Mouse (Mus musculus): ENCODE results near the gene Zfp335. TPM values are rescaled to one million over a fixed set of nuclear protein-coding genes. Genes with fewer than 3 reads are reported as not detected.

Gene Zfp335
- total RNA-seq (2021) = 1 to 10 TPM; 8.2 to 9.2 TPM
- long read RNA-seq, experiment 1, partial matches to known transcripts = 2 of 5 reads
- long read RNA-seq, experiment 1, other reads (novel, unspliced or antisense) = 3 of 5 reads
- long read RNA-seq, experiment 2, partial matches to known transcripts = 0 of 1 reads
- long read RNA-seq, experiment 2, other reads (novel, unspliced or antisense) = 1 of 1 reads

DNA sequence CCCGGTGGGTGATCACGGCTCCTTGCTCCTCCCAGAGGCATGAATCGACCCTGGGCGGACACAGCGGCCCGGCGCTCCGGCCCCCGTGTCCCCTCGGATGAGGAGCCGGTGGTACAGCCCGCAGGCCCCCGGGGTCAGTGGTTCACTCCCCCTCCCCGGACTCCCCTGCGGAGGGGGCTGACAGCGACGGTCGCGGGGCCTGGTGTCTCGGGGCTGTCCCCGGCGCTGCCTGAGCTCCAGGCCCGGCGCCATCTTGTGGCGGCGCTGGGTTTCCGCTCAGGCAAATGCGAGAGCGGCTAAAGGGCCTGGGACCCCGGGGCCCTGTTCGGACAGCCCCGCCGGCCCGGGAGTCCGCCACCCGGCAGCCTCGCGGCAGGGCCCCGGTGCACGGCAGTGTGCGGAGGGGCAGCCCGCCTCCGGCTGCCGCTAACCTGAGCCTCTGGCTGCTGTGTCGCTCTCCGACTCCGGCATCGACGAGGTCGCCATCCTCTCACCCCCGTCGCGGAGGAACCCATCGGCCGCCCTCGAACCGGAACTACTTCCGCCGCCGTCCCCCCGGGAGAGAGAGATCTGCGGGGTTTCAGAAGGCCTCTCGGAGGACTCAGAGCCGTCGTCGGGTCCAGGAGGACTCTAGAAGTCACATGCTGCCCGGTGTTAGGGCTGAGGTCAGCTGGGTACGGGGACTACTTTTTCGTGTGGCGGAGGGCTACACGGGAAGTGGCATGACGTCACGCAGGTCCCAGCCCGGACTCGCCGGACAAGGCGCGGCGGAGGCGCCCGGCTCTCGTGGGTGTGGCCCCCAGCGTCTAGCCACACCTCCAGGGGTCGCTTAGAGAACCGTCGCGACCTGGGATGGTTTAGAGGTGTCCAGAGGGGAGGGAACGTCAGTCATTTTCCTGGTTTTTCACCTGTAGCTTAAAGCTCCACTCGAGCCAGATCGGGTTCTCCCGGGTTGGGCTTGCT lies at the start of gene Zfp335:
Zfp335 (minus strand) TSS at position 672 of the 963 bp plus-strand sequence.
- DNase-seq = peak; percentile 94

DNA sequence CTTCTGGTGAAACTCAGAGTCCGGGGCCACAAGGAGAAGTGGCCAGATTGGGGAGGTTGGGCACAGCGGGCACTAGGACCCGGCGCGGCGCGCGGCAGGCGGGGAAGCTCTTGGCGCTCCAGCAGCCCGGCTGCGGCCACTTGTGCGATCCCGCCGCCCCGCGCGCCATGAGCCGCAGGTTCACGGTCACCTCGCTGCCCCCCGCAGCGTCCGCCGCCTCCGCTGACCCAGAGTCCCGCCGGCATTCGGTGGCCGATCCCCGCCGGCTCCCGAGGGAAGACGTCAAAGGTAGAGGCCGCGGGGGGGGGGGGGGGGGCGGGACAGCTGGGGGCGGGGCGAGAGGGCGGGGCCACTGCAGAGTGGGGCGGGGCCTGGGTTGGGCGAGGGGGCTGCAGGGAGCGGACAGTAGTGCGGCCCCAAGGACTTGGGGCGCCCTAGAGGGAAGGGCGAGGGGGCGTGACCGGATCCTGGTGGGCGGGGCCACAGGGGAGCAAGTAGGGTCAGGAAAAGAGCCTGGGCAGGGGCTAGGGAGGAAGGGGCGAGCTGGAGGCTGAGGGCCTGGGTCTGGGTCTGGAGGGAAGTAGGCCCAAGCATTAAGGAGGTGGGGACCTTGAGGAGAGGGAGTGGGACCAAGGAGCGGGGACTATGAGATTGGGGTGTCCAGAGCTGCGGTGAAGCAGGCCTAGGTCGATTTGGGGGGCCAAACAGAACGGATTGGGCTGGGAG lies 49.3 kb upstream of the Zfp335 start, which contains the start of gene Slc12a5:
Slc12a5 (plus strand) TSS at position 87 of the 726 bp plus-strand sequence.
- no peak for DNase-seq

DNA sequence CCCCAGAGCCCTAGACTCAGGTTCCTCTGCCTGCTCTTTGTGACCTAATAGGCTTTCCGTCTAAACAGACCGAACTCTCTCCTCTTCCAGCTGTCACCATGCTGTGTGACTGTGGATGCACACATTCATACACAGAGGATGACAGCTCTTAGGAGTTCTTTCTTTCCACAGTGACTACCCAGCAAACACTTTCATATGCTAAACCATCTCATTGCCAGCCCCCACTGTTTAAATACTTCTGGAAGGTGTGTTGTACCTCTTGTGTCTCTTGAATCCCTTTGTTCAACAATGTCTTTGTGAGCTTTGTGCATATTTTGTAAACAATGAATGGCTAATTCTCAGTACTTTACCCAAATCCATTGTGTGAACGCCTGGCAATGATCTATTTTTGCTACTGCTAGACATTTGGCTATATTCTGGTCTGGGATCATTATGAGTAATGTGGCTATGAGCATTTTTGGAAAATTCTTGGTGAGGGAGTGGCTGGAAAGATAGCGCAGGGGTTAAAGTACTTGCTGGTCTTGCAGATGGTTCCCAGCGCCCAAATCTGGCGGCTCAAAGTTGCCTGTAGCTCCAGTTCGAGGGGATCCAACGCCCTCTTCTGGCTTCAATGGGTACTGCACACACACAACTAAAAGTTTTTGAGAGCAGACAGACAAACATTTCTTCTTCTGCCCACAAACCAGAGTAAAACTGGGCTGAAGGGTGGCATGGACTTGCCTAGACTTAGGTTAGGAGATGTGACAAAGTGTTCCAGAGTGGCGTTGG lies 46.2 kb upstream of the Zfp335 start:
- no peak for DNase-seq

DNA sequence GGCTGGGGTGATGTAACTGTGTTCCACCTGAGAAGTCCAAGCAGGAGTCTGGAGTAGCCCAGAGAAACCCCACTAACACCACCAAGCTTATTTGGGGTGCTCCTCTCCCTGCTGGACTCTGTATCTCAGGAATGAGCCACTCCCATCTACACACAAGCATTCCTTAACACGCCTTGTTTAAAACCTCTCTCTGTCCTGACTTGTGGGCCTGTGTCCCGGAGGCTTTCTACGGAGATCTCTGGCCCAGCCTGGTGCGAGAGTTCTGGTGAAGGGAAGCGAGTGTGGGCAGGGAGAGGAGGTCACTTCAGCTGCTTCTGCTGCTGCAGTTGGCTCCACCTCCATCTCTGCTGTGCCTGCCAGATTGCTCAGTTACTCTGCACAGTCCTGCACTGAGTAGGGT lies 44.6 kb upstream of the Zfp335 start:
- DNase-seq = no peak

DNA sequence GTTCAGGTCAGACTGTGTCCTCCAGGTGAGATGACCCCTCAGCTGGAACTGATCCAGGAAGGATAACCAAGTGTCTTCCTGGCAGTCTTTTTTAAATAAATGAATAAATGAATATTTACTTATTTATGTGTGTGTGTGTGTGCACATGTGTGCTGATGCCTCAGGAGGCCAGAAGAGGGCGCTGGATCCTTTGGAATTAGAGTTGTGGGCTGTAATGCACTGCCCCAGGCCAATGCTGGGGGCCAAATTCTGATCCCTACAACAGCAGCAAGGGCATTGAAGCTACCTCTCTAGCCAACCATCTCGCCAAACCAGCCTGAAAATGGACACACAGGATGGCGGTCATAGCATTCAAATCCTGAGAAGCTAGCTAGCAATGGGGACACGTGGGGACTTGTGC lies 44.2 kb upstream of the Zfp335 start:
- DNase-seq = no peak

DNA sequence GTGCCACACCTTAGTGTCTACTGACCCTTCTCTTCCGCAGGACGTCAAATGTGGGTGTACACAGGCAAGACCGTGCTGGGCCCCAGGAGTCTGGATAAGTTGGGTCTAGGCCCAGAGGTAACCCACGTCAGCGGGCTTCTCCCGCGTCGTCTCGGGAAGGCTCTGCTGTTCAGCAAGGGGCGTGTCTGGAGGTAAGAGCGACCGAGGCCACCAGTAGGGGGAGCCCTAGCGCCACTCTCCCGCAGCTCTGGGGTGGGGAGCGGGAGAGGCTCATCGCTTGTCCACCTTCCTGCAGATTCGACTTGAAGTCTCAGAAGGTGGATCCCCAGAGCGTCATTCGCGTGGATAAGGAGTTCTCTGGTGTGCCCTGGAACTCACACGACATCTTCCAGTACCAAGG lies 41.7 kb upstream of the Zfp335 start:
- DNase-seq = peak; percentile 41

DNA sequence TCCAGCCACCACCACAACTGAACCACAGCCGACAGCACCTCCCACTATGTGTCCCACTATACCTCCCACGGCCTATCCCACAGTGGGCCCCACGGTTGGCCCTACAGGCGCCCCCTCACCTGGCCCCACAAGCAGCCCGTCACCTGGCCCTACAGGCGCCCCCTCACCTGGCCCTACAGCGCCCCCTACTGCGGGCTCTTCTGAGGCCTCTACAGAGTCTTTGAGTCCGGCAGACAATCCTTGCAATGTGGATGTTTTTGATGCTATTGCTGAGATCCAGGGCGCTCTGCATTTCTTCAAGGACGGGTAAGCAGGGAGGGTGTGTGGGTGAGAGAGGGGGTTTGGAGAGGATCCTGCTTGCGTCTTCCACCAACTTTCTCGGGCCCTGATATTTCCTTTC lies 40.9 kb upstream of the Zfp335 start:
- DNase-seq = no peak

DNA sequence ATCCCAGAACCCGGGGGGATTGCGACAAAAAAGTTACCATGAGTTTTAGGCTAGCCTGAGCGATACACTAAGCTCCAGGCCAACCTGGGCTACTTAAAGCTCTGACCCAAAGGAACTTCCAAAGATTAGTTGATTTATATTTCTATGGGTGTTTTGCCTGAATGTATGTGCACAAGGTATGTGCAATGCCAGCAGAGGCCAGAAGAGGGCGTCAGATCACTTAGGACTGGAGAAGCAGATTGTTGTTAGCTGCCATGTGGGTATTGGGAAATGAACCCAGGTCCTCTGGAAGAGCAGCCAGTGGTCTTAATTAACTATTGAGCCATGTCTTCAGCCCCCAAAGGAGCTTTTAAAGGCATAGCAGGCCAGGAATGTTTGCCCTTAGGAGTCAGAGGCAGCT lies 40.2 kb upstream of the Zfp335 start:
- no peak for DNase-seq

DNA sequence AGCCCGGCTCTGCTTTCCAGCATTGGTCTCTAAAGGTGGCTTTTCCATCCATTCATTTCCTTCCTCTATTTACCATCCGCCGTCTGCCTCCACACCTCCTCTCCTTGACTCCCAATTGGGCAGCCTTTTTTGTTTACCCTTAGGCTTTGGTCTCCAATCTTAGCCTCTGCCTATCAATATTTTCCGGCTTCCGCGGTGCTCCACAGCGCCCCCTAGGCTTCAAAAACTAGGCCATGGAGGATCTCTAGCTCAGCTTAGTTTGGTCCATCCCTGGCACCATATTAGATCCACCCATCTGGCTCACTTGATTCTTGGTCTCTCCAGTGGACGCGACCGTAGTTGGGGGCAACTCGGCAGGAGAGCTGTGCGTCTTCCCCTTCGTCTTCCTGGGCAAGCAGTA lies 38.9 kb upstream of the Zfp335 start:
- DNase-seq = no peak

DNA sequence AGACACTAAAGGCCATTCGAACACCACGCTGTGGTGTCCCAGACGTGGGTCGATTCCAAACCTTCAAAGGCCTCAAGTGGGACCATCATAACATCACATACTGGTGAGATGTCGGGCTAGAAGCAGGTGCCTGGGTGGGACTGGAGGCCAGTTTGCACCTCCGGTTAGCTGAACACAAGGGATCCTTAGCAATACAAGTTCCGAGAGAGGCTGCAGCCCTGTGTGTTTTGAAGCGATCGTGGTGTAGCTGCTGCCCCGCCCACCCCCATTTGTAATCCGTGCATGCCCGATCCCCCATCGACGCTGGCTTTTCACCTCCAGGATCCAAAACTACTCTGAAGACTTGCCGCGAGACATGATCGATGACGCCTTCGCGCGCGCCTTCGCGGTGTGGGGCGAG lies 37.4 kb upstream of the Zfp335 start:
- DNase-seq = no peak

DNA sequence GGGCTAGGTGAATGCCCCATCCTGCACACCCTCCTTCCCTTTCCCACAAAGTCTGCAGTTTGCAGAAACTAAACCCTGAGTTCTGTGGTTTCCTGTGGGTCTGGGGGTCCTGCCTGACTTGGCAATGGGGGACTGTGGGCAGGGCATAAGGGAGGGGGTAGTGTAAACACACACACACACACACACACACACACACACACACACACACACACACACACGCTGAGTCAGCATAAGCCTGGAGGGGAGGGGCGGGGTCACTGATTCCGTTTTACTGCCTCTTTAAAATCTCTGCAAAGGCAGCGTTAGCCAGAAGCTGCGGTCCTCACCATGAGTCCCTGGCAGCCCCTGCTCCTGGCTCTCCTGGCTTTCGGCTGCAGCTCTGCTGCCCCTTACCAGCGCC lies 36.4 kb upstream of the Zfp335 start:
- no peak for DNase-seq

DNA sequence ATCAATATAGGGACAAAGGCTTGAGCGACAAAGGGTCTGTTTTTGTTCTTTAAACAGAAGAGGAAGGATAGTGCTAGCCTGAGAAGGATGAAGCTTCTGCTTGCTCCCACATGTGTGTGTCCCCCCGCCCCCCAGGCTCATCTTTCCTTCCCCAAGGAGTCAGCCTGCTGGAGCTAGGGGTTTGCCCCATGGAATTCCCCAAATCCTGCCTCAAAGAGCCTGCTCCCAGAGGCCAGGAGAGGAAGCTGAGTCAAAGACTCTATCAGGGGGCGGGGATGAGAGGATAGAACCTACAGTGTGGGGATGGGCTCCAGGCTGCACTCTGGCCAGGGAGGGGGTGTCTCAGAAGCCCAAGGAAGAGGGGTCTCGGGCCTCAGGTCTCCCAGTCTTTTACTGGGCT lies 35.9 kb upstream of the Zfp335 start:
- no peak for DNase-seq

DNA sequence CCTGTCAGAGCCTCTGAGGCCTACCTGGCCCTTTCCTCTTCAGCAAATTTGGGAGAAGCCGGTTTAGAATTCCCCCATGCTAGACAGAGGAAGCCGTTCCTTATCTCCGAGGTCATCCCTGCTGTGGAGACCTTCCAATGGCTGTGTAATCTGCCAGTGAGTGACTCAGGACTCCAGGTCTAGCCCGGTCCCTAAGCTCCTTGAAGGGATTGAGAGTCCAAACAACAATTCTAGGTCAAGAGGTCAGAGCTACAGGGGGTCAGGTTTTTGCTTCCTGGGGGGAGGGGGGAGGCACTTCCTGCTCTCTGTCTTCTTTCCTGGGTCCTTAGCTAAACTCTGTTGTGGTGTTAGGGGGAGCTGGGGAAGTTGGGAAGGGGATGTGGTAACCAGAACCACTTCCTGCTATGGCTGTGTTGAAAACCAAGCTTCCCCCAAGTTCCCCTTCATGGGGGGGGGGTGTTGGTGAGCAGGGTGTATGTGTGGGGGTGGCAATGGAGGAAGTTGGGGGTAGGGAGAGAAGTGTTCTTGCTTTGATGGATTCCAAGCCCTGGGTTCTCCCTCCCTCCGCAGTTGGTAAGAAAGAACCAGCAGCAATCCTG lies 31.2 kb upstream of the Zfp335 start:
- DNase-seq = peak; percentile 40

DNA sequence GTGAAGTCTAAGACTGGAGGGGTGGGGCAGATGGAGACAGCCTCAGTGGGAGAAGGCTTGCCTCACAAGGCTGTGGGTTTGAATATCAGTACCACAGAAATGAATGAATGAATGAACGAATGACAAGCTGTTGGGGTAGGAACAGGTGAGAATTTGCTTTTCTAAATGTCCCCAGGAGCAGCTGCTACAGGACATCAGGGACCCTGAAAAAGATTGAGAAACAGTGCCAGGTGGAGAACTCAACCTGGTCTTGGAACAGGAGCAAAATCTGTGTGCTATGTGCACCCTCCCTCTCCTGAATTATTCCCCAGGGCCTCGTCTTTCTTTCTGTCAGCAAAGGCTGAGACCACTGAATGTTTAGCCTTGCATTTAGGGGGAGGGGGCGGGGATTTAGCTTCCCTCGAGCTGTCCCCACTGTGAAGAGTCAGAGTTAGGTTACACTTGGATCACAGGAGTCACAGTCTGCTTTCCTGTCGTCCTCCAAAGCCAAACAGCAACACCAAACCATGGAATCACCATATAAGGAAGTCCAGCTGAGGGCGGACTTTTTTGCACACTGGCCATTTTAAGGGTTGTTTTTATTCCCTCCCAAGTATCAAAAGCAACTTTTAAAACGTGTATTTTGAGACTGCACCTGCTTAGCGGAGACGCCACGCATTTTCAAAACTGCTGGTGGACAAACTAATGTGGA lies 28.7 kb upstream of the Zfp335 start, which contains the start of gene Mmp9:
Mmp9 (plus strand) TSS at position 641 of the 691 bp plus-strand sequence.
- no peak for DNase-seq

DNA sequence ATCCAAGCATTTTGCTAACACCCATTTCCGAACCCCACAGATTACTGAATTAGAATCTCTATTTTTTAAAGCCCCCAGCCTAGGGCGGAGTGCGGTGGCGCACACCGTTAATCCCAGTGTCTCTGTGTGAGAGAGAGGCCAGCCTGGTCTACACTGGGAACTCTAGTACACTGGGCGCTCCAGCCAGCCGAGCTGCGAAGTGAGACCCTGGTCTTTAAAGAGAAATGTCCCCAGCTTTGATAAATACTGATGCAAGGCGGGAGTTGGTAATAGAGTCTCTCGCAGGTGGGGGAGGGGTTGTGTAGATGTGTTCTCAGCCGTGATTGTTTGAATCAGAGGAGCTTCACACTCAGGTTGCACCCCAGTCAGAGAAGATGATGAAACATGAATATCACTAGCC lies 27.5 kb upstream of the Zfp335 start:
- no peak for DNase-seq

DNA sequence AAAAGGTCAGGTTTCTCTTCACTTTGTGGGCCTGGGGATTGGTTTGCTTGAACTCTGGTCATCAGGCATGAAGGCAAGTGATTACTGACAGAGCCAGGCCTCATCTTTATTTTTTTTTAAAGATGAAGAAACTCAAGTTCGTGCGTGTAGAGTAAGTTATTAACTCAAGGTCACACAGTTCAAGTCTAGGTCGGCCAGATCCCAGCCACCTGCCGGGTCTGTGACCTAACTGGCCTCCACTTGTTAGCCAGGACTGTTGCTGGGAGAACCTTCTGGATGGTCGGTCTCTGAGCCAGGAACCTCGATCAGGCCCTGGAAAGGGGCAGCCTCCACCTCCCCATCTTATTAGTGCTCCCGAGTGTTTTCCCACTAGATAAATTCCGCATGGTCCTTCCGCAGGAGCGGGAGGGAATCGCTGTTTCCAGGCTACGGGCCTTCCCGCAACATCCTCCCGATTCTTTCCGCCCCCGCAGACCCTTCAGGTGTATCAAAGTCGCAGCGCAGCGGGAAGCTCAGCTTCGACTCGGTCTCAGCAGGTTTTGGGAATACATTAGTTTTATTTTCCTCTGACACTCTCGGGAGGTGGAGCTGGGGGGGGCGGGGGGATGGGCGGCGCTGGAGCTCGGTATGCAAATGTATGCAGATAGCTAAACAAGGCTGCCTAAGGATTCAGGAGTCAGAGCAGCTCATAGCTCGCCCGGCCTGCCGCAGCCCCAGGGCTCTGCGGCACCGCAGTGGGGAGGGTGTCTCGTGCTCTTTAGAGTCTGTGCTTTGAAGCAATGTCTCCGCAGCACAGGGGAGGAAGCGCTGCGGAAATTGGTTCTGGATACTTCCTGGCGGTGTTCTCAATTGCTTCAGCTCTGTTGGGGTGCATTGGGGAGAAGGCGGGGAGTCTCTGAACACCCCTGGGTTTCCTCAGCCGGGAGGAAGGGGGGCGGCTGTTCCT lies 26.9 kb upstream of the Zfp335 start:
- peak; percentile 22 for DNase-seq

DNA sequence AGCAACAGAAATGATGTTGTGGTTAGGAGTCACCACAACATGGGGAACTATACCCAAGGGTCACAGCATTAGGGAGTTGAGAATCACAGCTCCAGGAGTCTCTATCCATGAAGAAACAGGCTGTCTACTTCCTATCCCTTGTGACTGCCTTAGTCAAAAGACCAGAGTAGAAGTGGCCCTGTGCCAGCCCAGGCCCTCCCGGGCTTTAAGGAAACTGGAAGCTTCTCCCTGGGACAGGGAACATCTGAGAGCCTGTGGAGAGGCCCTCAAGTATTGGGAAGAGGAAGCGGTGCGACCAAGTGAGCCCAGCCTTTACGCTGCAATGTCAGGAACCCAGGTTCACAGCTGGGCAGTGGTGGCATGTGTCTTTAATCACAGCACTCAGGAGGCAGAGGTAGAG lies 24.4 kb upstream of the Zfp335 start:
- DNase-seq = no peak

DNA sequence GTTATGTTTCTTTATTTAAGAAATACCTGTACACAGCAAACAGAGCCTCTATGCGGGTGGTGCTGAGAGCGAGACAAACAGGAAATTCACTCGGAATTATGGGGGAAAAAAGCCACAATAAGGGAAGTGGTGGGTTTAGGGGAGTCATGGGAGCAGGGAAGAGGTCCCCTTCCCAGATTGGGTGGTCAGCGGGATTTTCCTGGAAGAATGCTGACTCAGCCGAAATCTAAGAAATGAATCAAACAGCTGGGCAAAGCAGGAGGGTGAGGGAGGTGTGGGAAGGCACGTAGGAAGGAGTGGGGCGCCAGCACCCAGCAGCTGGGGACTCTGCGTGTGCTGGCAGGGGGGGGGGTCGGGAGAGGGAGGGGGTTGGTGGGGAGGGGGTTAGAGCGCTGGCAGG lies 22.0 kb upstream of the Zfp335 start:
- DNase-seq = no peak

DNA sequence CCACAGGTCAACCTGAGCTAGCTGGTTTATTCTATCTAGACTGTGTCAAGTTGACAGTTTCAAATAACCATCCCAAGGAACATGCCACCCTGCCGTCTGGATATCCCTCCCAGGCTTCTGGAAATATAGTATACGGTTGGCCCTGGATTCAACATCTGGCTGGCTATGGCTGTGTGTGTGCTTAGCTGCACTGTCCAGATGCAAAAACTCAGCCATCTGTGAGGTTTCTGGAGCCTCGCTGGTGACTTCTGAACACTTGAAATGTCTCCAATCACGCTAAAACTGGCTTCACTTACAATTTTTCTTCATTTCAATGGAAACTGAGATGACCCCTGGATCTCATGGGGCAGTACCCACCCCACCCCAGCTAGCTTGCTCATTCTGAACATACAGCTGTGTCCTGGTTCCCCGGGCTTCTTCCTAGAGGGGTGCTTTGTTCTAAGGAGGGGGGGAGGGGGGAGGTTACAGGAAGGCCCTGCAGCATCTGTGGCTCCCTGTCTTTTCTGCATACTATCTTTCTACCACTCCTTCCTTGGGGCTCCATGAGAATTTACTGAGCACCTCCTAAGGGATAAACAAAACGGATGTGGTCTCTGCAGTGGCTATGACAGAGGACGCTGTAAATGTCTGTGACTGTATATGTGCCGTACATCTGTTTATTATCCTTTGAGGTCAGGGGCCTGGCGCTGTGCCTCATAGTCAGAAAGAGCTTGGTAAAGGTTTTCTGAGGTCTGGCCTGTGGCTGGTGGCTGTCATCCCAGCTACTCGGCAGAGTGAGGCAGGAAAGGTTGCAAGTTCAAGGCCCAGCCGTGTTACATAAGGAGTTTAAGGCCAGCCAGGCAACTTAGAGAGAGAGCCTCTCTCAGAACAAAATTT lies 19.4 kb upstream of the Zfp335 start:
- no peak for DNase-seq
